Mouse (Mus musculus) lung, postnatal 0 days (tissue): ENCODE measurements around the gene Pax6. TPM values are rescaled to one million over a fixed set of nuclear protein-coding genes. Genes with fewer than 3 reads are reported as not detected.

Experiments
- ATAC-seq: fragments of 200-750 bp; cut with Nextera tagmentation; 2 replicates; pipeline ENCODE4 v1.8.0; 2017; ENCODE audit warnings: moderate library complexity
- DNase-seq: peaks from one replicate; pipeline ENCODE4 v3.0.0-alpha.2; 2016; ENCODE audit warnings: low spot score
- H3K27ac ChIP-seq: fragments of 300-500 bp; sonication (generic); 2 replicates; pipeline ENCODE4 v1.5.1; 2014; ENCODE audit warnings: antibody characterized with exemption, mild to moderate bottlenecking, low read length, mixed read lengths
- H3K27me3 ChIP-seq: fragments of 300-500 bp; sonication (generic); replicated peaks from 2 replicates; pipeline ENCODE4 v1.6.1; 2014; ENCODE audit warnings: low read length, mixed read lengths; ENCODE audit not compliant: insufficient read depth
- H3K36me3 ChIP-seq: fragments of 300-500 bp; sonication (generic); 2 replicates; pipeline ENCODE4 v1.6.1; 2014; ENCODE audit warnings: low read length, mixed read lengths; ENCODE audit not compliant: insufficient read depth
- H3K4me1 ChIP-seq: fragments of 300-500 bp; sonication (generic); 2 replicates; pipeline ENCODE4 v1.6.1; 2014; ENCODE audit warnings: antibody characterized with exemption, low read depth, low read length, mixed read lengths; ENCODE audit not compliant: insufficient read depth
- H3K4me2 ChIP-seq: fragments of 300-500 bp; sonication (generic); replicated peaks from 2 replicates; pipeline ENCODE4 v1.6.1; 2014; ENCODE audit warnings: low read depth, mild to moderate bottlenecking, low read length, moderate library complexity, mixed read lengths
- H3K4me3 ChIP-seq: fragments of 300-500 bp; sonication (generic); 2 replicates; pipeline ENCODE4 v1.5.1; 2014; ENCODE audit warnings: low read depth, low read length
- H3K9ac ChIP-seq: fragments of 300-500 bp; sonication (generic); replicated peaks from 2 replicates; pipeline ENCODE4 v1.6.1; 2014; ENCODE audit warnings: low read depth, mild to moderate bottlenecking
- H3K9me3 ChIP-seq: fragments of 300-500 bp; sonication (generic); 2 replicates; pipeline ENCODE4 v1.6.1; 2016; ENCODE audit warnings: low read length, mixed read lengths
- CTCF ChIP-seq: IDR thresholded peaks from 2 replicates; pipeline ENCODE4 v1.5.1; 2016; ENCODE audit warnings: antibody characterized with exemption, mild to moderate bottlenecking
- EP300 ChIP-seq: IDR thresholded peaks from 2 replicates; pipeline ENCODE4 v1.6.1; 2016; ENCODE audit warnings: antibody characterized with exemption, mild to moderate bottlenecking, control low read depth
- WGBS: fragments of 180-500 bp; shearing (Covaris S2); extraction: QIAGEN DNeasy Blood & Tissue Kit; methylation state at CpG from one replicate; pipeline ENCODE4 v1.1.7; 2014; 5-methylcytosine and 5-hydroxymethylcytosine counted together
- polyA plus RNA-seq: library from polyadenylated mRNA; unstranded; fragments of >200 nt; fragmentation: Nextera tagmentation; extraction: Ambion mirVana; gene quantifications from 2 replicates; pipeline ENCODE4 v1.2.1, GENCODE M21; 2015

The Pax6 gene
- polyA plus RNA-seq = not detected in 2 replicates

DNA sequence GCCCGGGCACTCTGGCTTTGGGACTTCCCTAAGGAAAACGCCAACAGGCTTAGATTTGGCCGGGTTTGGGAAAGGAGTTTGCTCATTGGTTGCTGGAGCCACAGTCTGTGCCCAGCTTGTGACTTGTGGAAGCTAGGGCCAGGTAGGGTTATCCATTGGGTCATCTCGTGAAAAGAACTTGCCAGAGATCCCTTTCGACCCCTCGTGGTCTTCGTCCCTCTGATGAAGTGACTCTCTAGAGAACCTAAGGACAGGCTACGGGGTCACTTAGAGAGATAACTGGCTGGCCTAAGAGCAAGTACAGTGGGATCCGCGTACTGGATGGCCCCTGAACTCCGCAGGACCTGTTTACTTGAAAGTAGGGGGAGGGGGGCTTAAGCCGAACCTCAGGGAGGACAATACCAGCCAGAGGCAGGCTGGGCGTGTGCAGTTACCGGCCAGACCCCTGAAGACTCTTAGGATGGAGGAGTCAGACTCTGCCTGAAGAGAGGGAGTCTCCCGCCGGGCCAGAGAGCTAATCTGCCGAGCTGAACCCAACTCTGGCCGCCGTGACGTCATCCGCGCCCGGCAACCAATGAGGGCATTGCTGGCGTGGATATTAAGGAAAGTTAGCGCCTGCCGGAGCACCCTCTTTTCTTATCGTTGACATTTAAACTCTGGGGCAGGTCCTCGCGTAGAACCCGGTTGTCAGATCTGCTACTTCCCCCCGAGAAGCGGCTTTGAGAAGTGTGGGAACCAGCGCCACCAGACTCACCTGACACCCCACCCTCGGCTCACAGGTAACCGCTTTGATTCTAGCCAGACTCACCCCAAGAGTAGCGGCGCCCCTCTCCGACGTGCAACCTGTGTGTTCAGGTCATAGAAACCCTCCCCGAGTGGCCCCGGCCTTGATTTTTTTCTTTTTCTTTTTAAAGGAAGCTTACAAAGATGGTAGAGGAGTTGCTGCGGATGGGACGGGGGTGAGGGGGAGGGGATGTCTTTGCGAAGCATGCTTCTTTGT is at the start of gene Pax6:
TSS of gene Pax6 (plus strand) at position 630 of the 1,000 bp plus-strand sequence.
- Histone ChIP-seq H3K4me3 (no peak within 1 kb of the TSS), H3K9me3 (no peaks in the 10 kb centered on the region), H3K36me3 (no peaks in the 10 kb centered on the region), H3K4me2 (no peak within 1 kb of the TSS), H3K9ac (no peak within 1 kb of the TSS), H3K4me1 (no peaks in the 10 kb centered on the region), H3K27ac (no peak within 1 kb of the TSS), H3K27me3 (peaks cover 87% of the 10 kb centered on the region)
- DNase-seq = no peak
- ATAC-seq = no peak
- 2% methylated on average over 44 of the region's 44 CpGs for WGBS
- no peak for TF ChIP-seq EP300
- no peak for TF ChIP-seq CTCF

DNA sequence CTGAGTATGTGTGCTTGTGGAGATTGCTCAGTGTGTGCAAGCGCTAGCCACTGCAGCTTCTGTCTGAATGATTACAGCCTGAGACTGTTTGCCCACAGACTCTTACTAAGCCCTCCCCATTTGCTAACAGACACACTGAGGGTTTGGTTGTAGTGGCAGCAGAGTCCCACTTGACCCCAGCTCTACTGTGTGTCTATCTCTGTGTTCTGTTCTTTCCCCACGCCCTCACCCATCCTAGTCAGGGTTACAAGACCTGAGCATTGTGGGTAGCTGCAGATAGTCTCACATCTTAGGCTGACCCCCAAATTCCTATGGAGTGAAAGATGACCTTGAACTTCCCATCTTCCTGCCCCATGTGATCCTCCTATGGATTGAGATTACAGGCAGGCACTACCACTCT is 19.8 kb upstream of the Pax6 start:
- DNase-seq (no peak), ATAC-seq (no peak)
- H3K27ac ChIP-seq = no peak overlapping the region
- H3K36me3 ChIP-seq = no peaks in the 10 kb centered on the region
- H3K4me1 ChIP-seq = no peaks in the 10 kb centered on the region
- WGBS = 55% methylated on average over 2 of the region's 2 CpGs
- TF ChIP-seq EP300 (no peak), CTCF (no peak)
- no peak overlapping the region for H3K4me2 ChIP-seq
- H3K4me3 ChIP-seq = no peak overlapping the region
- 0 out of 2 replicates have a peak, but pooled peaks cover 1% of the 10 kb centered on the region for H3K27me3 ChIP-seq
- no peaks in the 10 kb centered on the region for H3K9me3 ChIP-seq
- no peak overlapping the region for H3K9ac ChIP-seq

DNA sequence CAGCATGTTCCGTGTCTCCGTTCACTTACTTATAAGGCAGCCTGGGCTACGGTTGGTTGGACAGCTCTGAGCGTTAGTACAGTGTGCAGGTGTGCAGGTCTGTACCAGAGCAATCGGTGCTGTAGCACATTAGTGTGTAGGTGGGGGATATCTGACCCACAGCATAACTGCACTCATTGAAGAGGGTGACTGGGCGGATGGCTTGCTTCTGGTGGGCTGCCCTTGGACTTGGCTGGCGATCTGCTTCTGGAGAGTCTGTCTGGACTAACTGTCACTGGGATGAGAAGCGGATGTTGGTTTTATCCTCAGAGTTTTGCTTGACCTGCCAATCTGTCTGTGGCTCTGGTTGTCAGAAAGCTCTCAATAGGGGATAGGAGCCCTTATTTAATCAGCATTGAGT is 12.2 kb upstream of the Pax6 start:
- Histone ChIP-seq H3K27ac (no peak overlapping the region), H3K4me3 (no peak overlapping the region), H3K4me2 (no peak overlapping the region), H3K4me1 (no peaks in the 10 kb centered on the region), H3K36me3 (no peaks in the 10 kb centered on the region), H3K27me3 (peaks cover 52% of the 10 kb centered on the region), H3K9ac (no peak overlapping the region), H3K9me3 (no peaks in the 10 kb centered on the region)
- WGBS = 67% methylated on average over 8 of the region's 8 CpGs
- TF ChIP-seq CTCF (no peak), EP300 (no peak)
- DNase-seq (no peak), ATAC-seq (no peak)

DNA sequence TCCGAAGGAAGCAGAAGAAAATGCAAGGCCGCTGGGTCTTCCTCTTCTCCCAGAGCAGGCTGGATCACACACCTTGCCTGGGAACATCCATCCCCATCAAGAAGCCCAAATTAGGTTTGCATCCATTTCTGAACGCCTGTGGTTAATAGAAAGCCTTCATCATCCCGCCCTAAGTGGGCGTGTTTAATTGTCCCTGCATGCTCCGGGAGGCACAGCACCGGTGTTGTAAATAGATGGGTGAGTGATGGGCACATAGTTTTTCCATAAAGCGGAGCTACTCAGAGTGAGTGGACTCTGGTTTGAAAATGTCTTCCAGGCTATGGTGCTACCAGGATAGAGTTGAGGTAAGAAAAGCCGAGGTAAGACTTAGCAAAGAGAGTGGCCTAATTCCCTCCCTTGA is 9.3 kb upstream of the Pax6 start:
- no peaks in the 10 kb centered on the region for H3K9me3 ChIP-seq
- TF ChIP-seq EP300 (no peak), CTCF (no peak)
- ATAC-seq (no peak), DNase-seq (no peak)
- H3K36me3 ChIP-seq = no peaks in the 10 kb centered on the region
- no peaks in the 10 kb centered on the region for H3K4me1 ChIP-seq
- no peak overlapping the region for H3K4me2 ChIP-seq
- peaks cover 74% of the 10 kb centered on the region for H3K27me3 ChIP-seq
- no peak overlapping the region for H3K27ac ChIP-seq
- WGBS = 9% methylated on average over 9 of the region's 9 CpGs
- H3K4me3 ChIP-seq = no peak overlapping the region
- H3K9ac ChIP-seq = no peak overlapping the region

DNA sequence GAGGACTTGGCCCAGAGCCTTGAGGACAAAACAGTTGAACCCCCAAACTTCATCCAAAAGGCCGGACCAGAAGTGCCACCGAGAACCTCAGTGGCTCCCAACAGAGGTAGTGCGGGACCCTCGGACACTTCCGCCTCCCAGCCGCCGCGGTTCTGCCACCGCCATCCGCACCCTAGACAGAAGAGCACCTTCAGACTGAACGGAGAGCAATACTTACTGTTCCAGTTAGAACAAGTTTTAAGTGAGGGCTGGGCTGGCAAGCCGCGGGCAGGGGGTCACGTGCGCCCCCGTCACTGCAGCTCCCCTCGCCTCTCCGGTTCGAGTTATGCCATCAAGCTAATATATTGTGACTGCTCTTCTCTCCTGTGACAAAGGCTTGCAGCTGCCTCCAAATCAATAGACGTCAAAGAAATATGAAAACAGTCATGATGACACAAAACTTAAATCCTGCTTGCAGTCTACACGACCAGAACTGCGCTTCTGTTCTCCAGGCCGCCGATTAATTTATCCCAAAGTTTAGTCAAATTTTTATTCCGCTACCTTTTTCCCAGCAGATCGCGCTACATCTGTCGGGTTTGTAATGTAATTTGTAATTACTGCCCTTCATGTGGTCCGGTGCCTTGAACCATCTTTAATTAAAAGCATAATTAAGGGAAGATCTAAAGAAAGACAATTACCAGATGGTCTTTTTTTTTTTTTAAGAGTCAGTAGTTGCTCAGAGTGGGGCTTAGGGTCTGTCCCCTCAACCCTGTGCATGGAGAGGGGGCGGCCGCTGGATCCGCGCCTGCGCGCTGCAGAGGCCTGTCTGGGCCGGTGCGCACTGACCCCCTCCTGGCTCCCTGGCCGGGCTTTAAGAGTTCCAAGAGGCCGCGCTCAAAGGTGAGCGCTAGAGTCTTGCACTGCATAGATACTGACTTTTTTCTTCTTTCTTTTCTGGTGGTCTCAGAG is 8.5 kb upstream of the Pax6 start:
- peaks cover 72% of the 10 kb centered on the region for H3K27me3 ChIP-seq
- H3K27ac ChIP-seq = no peak overlapping the region
- DNase-seq (no peak), ATAC-seq (no peak)
- H3K9ac ChIP-seq = no peak overlapping the region
- no peaks in the 10 kb centered on the region for H3K4me1 ChIP-seq
- H3K9me3 ChIP-seq = no peaks in the 10 kb centered on the region
- TF ChIP-seq EP300 = no peak
- no peak for TF ChIP-seq CTCF
- 2% methylated on average over 41 of the region's 41 CpGs for WGBS
- H3K4me3 ChIP-seq = no peak overlapping the region
- no peaks in the 10 kb centered on the region for H3K36me3 ChIP-seq
- no peak overlapping the region for H3K4me2 ChIP-seq
